Mouse (Mus musculus) liver, adult 2 months (tissue): Measurements from ENCODE around the gene B3galt1.

Experiments
- CTCF ChIP-seq: fragments of 200-500 bp; IDR thresholded peaks from 2 replicates; pipeline ENCODE4 v1.5.1; 2011; ENCODE audit warnings: low read depth, low read length, control low read depth
- POLR2A ChIP-seq: fragments of 200-500 bp; IDR thresholded peaks from 2 replicates; pipeline ENCODE4 v1.6.1; 2011; ENCODE audit warnings: low read length, control low read depth; ENCODE audit not compliant: insufficient read depth; ENCODE audit errors: extremely low read depth

DNA sequence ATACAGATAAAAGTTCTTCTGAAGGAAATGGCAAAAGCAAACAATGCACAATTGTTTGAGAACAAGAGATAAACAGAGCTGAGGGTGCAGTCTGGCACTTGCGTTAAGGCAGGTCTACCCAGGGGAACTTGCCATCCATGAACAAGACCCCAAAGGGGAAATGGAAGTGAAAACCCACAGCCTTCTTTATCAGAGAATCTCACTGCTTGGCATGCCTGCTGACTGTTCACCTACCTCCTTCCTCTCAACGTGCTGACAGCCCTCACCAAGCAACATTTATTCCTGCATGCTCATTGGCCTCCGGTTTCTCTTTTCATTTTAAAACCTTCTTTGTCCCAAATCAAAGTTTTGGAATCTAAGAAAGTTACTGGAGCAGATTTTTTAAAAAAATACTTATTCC lies 62.0 kb downstream of the B3galt1 start:
- TF ChIP-seq CTCF (no peak), POLR2A (no peak)
